Mouse (Mus musculus) liver, embryonic 12.5 days (tissue): ENCODE measurements at regions not wholly inside any gene's neighbourhood (a gene's known extent, or its start where the extent isn't known, plus 50 kb on each side); places are given as distances from the start of the nearest gene placed in this dataset.
A peak's percentile ranks its signal among the peaks of the same experiment; 100 is the strongest.
"Not testable (repeated sequence)": the region's sequence is repeated elsewhere in the genome, so short reads cannot be mapped to it uniquely, and the experiment has no call there.

Experiments
- ATAC-seq: fragments of 200-750 bp; cut with Nextera tagmentation; 2 replicates; pipeline ENCODE4 v1.8.0; 2017; ENCODE audit warnings: moderate number of reproducible peaks, mild to moderate bottlenecking, moderate library complexity
- H3K27ac ChIP-seq: fragments of 300-500 bp; sonication (generic); 2 replicates; pipeline ENCODE4 v1.5.1; 2016; ENCODE audit warnings: mild to moderate bottlenecking
- H3K27me3 ChIP-seq: fragments of 300-500 bp; sonication (generic); replicated peaks from 2 replicates; pipeline ENCODE4 v1.6.1; 2016; ENCODE audit warnings: mild to moderate bottlenecking, moderate library complexity
- H3K36me3 ChIP-seq: fragments of 300-500 bp; sonication (generic); 2 replicates; pipeline ENCODE4 v1.6.1; 2016; ENCODE audit warnings: mild to moderate bottlenecking, moderate library complexity
- H3K4me1 ChIP-seq: fragments of 300-500 bp; sonication (generic); 2 replicates; pipeline ENCODE4 v1.6.1; 2016
- H3K4me2 ChIP-seq: fragments of 300-500 bp; sonication (generic); 2 replicates; pipeline ENCODE4 v1.6.1; 2016; ENCODE audit warnings: mild to moderate bottlenecking, moderate library complexity
- H3K4me3 ChIP-seq: fragments of 300-500 bp; sonication (generic); 2 replicates; pipeline ENCODE4 v1.5.1; 2016; ENCODE audit warnings: mild to moderate bottlenecking, moderate library complexity
- H3K9ac ChIP-seq: fragments of 300-500 bp; sonication (generic); 2 replicates; pipeline ENCODE4 v1.6.1; 2016; ENCODE audit warnings: mild to moderate bottlenecking, moderate library complexity
- H3K9me3 ChIP-seq: fragments of 300-500 bp; sonication (generic); replicated peaks from 2 replicates; pipeline ENCODE4 v1.6.1; 2016; ENCODE audit warnings: mild to moderate bottlenecking, moderate library complexity
- WGBS: fragments of 180-500 bp; shearing (Covaris S2); methylation state at CpG from one replicate; pipeline ENCODE4 v1.1.7; 2016; ENCODE audit not compliant: insufficient replicate concordance; 5-methylcytosine and 5-hydroxymethylcytosine counted together

- no peak for ATAC-seq
- H3K4me3 ChIP-seq, result no peak overlapping the region
- no peak overlapping the region for H3K9ac ChIP-seq
- H3K9me3 ChIP-seq, result no peaks in the 10 kb centered on the region
- no peaks in the 10 kb centered on the region for H3K27me3 ChIP-seq
- 58% methylated on average over 3 of the region's 3 CpGs for WGBS
- H3K4me2 ChIP-seq, result no peak overlapping the region
- 0 out of 2 replicates have a peak, but pooled peaks cover under 1% of the 10 kb centered on the region for H3K4me1 ChIP-seq
- no peak overlapping the region for H3K27ac ChIP-seq
- H3K36me3 ChIP-seq, result no peaks in the 10 kb centered on the region
Measured at GRCm38 (mm10) chr3:21947320-21948073, 129.0 kb upstream of the Tbl1xr1 start.

- no peak overlapping the region for H3K27ac ChIP-seq
- no peak overlapping the region for H3K4me2 ChIP-seq
- no peaks in the 10 kb centered on the region for H3K36me3 ChIP-seq
- ATAC-seq, result no peak
- 64% methylated on average over 4 of the region's 4 CpGs for WGBS
- H3K9me3 ChIP-seq, result no peaks in the 10 kb centered on the region
- 0 out of 2 replicates have a peak, but pooled peaks cover 4% of the 10 kb centered on the region for H3K4me1 ChIP-seq
- no peaks in the 10 kb centered on the region for H3K27me3 ChIP-seq
- H3K4me3 ChIP-seq, result no peak overlapping the region
- no peak overlapping the region for H3K9ac ChIP-seq
Measured at GRCm38 (mm10) chr3:21948074-21948659, 128.3 kb upstream of the Tbl1xr1 start.

DNA sequence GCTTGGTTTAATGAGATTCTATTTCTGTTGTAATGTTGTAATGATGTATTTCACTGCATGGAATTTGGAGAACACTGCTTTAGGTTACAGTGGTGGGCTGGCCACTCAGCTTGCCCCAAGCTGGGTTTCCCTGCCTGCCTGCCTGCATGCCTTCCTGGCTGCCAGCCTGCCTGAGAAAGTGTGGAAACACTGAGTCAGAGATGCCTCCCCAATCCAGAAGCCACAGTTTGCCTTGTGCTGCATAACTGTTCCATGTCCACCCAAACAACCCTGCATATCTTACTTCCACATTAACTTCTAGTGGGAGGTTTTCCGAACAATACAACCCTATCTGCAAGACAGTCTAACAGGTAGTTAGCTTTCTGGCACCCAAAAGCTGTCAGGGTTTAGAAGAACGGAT, 127.0 kb upstream of the Tbl1xr1 start:
- Histone ChIP-seq H3K27me3 (no peaks in the 10 kb centered on the region), H3K27ac (no peak overlapping the region), H3K9ac (no peak overlapping the region), H3K36me3 (no peaks in the 10 kb centered on the region), H3K4me1 (0 out of 2 replicates have a peak, but pooled peaks cover 4% of the 10 kb centered on the region), H3K4me3 (no peak overlapping the region), H3K4me2 (no peak overlapping the region), H3K9me3 (no peaks in the 10 kb centered on the region)
- WGBS, result 51% methylated on average over 2 of the region's 2 CpGs
- ATAC-seq, result no peak

GRCm38 (mm10) chr3:21950571-21950970, 125.9 kb upstream of the Tbl1xr1 start:
- Histone ChIP-seq H3K36me3 (no peaks in the 10 kb centered on the region), H3K9ac (no peak overlapping the region), H3K4me1 (0 out of 2 replicates have a peak, but pooled peaks cover 4% of the 10 kb centered on the region), H3K9me3 (no peaks in the 10 kb centered on the region), H3K27me3 (no peaks in the 10 kb centered on the region), H3K4me3 (no peak overlapping the region), H3K4me2 (no peak overlapping the region), H3K27ac (no peak overlapping the region)
- no peak for ATAC-seq
- WGBS, result 54% methylated on average over 5 of the region's 5 CpGs

DNA sequence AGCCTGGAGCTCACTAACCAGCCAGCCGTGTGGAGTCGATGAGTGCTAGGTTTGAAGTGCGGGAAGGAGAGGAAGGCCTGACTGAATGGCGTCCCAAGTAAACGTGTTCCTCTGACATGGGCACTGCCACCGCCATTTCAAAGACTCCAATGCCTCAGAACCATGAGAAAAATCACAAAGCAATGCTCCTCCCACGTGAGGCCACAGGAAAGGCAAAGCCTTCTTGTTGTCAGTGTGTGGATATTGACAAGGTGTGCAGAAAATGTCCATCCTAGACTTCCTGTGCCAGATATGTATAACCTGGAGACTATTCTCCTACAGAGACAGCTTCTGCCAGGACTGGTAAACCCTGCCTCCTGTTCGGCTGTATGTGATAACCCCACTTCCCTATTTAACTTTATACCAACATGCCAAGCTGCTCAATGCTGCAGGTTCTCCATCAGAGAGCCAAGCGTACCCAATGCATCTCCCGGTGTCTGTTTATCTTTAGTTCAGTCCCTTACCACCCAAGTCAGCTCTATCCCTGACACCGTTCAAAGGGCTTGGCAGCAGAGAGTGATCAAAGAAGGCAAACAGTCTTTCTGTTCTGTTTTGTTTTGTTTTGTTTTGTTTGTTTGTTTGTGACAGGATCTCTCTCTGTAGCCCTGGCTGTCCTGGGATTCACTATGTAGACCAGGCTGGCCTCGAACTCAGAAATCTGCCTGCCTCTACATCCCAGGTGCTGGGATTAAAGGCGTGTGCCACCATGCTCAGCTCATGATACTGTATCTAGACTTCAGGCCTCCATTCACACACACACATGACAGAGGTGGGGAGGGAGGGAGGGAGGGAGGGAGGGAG, 124.8 kb upstream of the Tbl1xr1 start:
- no peaks in the 10 kb centered on the region for H3K36me3 ChIP-seq
- 61% methylated on average over 13 of the region's 13 CpGs for WGBS
- no peak overlapping the region for H3K4me3 ChIP-seq
- H3K4me2 ChIP-seq, result no peak overlapping the region
- H3K27ac ChIP-seq, result no peak overlapping the region
- H3K9me3 ChIP-seq, result no peaks in the 10 kb centered on the region
- no peak overlapping the region for H3K9ac ChIP-seq
- no peak for ATAC-seq
- H3K27me3 ChIP-seq, result no peaks in the 10 kb centered on the region
- 0 out of 2 replicates have a peak, but pooled peaks cover 4% of the 10 kb centered on the region for H3K4me1 ChIP-seq

DNA sequence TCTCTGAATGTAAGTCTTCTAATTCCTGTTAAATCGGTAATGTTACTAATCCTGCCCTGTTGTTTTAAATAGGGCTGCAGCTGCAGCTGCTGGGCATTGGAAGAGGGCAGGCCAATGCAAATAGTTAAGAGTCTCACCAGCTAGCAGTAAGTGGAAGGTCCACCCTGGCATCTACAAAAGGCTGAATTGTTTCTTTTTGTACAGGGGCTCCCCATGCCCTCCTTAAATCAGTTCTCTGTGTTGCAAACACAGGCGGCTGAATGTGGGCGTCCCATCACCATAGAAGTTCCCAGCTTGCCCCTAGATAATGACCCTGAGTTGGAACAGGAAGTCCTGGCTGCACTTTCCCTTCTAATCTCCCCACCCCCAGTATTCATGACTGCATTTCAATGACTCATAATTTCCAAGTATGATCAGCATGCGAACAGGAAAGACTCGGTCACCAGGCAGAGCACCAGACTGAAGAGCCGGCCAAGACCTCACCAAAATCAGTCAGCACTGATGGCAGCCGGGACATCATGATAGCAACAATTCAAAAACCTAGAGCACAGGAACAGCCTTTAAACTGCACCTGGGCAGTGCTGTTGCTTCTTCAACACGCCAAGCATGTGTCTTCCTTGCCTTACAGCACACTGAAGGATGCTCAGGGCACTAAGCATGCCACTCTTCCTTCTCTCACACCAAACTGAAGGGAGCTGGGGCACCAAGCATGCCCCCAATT, 123.6 kb upstream of the Tbl1xr1 start:
- Histone ChIP-seq H3K36me3 (no peaks in the 10 kb centered on the region), H3K27ac (no peak overlapping the region), H3K4me1 (peaks cover 4% of the 10 kb centered on the region; the same call in 1 of the 2 replicates), H3K4me2 (no peak overlapping the region), H3K4me3 (no peak overlapping the region), H3K9me3 (no peaks in the 10 kb centered on the region), H3K9ac (no peak overlapping the region), H3K27me3 (no peaks in the 10 kb centered on the region)
- ATAC-seq, result no peak
- WGBS, result 42% methylated on average over 8 of the region's 8 CpGs

GRCm38 (mm10) chr3:21953416-21953810, 123.0 kb upstream of the Tbl1xr1 start:
- ATAC-seq, result no peak
- H3K4me1 ChIP-seq, result peaks cover 4% of the 10 kb centered on the region; the same call in 1 of the 2 replicates
- WGBS, result 61% methylated on average over 6 of the region's 6 CpGs
- no peak overlapping the region for H3K4me2 ChIP-seq
- no peaks in the 10 kb centered on the region for H3K27me3 ChIP-seq
- H3K36me3 ChIP-seq, result no peaks in the 10 kb centered on the region
- H3K27ac ChIP-seq, result no peak overlapping the region
- H3K9me3 ChIP-seq, result no peaks in the 10 kb centered on the region
- H3K9ac ChIP-seq, result no peak overlapping the region
- H3K4me3 ChIP-seq, result no peak overlapping the region

DNA sequence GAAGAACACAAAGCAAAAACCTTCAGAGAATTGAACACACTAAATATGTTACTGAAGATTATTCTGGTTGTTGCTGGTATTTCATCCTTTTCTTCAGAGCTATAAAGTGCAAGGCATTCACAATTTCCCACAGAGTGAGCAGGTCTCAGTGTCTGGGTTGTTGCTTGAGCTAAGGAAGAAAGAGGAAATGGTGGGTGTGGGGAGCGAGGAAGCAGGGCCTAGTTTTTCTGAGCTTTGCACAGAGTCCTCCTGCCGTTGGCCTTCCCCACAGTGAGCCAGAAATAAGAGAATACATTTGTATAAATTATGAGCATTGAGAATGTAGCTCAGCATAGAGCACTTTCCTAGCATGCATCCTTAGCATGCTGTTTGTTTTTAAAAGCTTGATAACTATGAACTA, 120.8 kb upstream of the Tbl1xr1 start:
- no peak for ATAC-seq
- 31% methylated on average over 2 of the region's 2 CpGs for WGBS
- no peak overlapping the region for H3K4me2 ChIP-seq

GRCm38 (mm10) chr3:21957105-21957504, 119.3 kb upstream of the Tbl1xr1 start:
- not testable (repeated sequence) for H3K4me2 ChIP-seq, H3K36me3 ChIP-seq, H3K27me3 ChIP-seq, H3K9ac ChIP-seq, H3K9me3 ChIP-seq, H3K27ac ChIP-seq, H3K4me3 ChIP-seq
- peak; percentile 58 for ATAC-seq
- H3K4me1 ChIP-seq, result peaks cover 14% of the 10 kb centered on the region
- 34% methylated on average over 6 of the region's 6 CpGs for WGBS

More for the DNA sequence above, 120.8 kb upstream of the Tbl1xr1 start:
- Histone ChIP-seq H3K4me3 (no peak overlapping the region), H3K36me3 (no peaks in the 10 kb centered on the region), H3K27me3 (no peaks in the 10 kb centered on the region), H3K4me1 (peaks cover 4% of the 10 kb centered on the region; the same call in 1 of the 2 replicates), H3K9ac (no peak overlapping the region), H3K27ac (no peak overlapping the region), H3K9me3 (no peaks in the 10 kb centered on the region)

- Histone ChIP-seq H3K27ac (no peak overlapping the region), H3K4me1 (peaks cover 26% of the 10 kb centered on the region), H3K9me3 (no peaks in the 10 kb centered on the region), H3K27me3 (no peaks in the 10 kb centered on the region), H3K9ac (no peak overlapping the region), H3K36me3 (no peaks in the 10 kb centered on the region), H3K4me3 (no peak overlapping the region), H3K4me2 (no peak overlapping the region)
- WGBS, result 63% methylated on average over 6 of the region's 6 CpGs
- peak; percentile 31; the same call in 1 of the 2 replicates for ATAC-seq
Measured at GRCm38 (mm10) chr3:21958595-21959286, 117.7 kb upstream of the Tbl1xr1 start.

DNA sequence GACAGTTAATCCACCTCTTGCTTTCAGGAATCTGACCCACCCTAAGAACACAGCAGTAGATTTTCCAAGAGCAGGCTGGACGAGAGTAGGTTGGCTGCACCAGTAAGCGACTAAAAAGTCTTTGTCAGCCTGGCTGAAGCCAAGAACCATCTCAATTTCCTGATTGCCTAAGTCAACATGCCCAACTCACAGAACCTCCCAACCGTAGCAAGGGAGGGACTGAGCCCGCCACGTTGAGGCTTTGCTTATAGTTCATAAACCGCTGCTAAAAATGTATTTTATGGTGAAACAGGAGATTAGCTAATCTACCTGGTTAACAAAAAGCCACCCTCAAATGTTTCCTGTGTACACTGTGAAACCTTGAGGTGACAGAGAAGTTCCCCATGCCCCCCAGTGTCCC, 115.4 kb upstream of the Tbl1xr1 start:
- H3K36me3 ChIP-seq, result no peaks in the 10 kb centered on the region
- H3K27me3 ChIP-seq, result no peaks in the 10 kb centered on the region
- peaks cover 33% of the 10 kb centered on the region for H3K4me1 ChIP-seq
- H3K27ac ChIP-seq, result no peak overlapping the region
- no peak overlapping the region for H3K9ac ChIP-seq
- no peak overlapping the region for H3K4me2 ChIP-seq
- 57% methylated on average over 6 of the region's 6 CpGs for WGBS
- ATAC-seq, result no peak
- H3K9me3 ChIP-seq, result no peaks in the 10 kb centered on the region
- no peak overlapping the region for H3K4me3 ChIP-seq
